Mouse (Mus musculus) bone marrow macrophage, adult 2 months (primary cell): ENCODE measurements around the gene Emilin1. TPM values are rescaled to one million over a fixed set of nuclear protein-coding genes. Genes with fewer than 3 reads are reported as not detected.

Experiments
- H3K27ac ChIP-seq: 2 replicates; pipeline ENCODE4 v1.5.1; 2012; ENCODE audit warnings: low read depth, low read length; ENCODE audit not compliant: insufficient read depth
- H3K4me1 ChIP-seq: 2 replicates; pipeline ENCODE4 v1.6.1; 2012; ENCODE audit warnings: low read length; ENCODE audit not compliant: control insufficient read depth, insufficient read depth
- H3K4me3 ChIP-seq: 2 replicates; pipeline ENCODE4 v1.5.1; 2012; ENCODE audit warnings: mild to moderate bottlenecking, low read length, moderate library complexity; ENCODE audit not compliant: insufficient read depth
- CTCF ChIP-seq: IDR thresholded peaks from 2 replicates; pipeline ENCODE4 v1.5.1; 2012; ENCODE audit warnings: low read depth, mild to moderate bottlenecking, low read length, moderate library complexity
- POLR2A ChIP-seq: IDR thresholded peaks from 2 replicates; pipeline ENCODE4 v1.6.1; 2012; ENCODE audit warnings: mild to moderate bottlenecking, low read depth, low read length, borderline replicate concordance
- polyA plus RNA-seq: library from polyadenylated mRNA; stranded (reverse); fragments of >200 nt; gene quantifications from 2 replicates; pipeline ENCODE4 v1.2.4, GENCODE M21; 2012; ENCODE audit not compliant: missing spikeins, insufficient read depth, insufficient read length

Emilin1 gene
- polyA plus RNA-seq, 1 experiment, result 29.1 TPM

- Histone ChIP-seq H3K4me3 (no peak overlapping the region), H3K4me1 (peaks cover 28% of the 10 kb centered on the region), H3K27ac (no peak overlapping the region)
- no peak for TF ChIP-seq CTCF
- no peak for TF ChIP-seq POLR2A
Measured at GRCm38 (mm10) chr5:30901860-30902259, 11.3 kb upstream of the Emilin1 start.

- Histone ChIP-seq H3K27ac (peak within 1 kb of the TSS; percentile 44), H3K4me1 (peaks cover 10% of the 10 kb centered on the region), H3K4me3 (peak within 1 kb of the TSS; percentile 87)
- TF ChIP-seq POLR2A (peak; percentile 9; the same call in 1 of the 2 replicates), CTCF (no peak)
Measured at GRCm38 (mm10) chr5:30907413-30908059, 5.7 kb upstream of the Emilin1 start, which contains the start of gene Ost4. TSS of gene Ost4 (minus strand) at chr5:30907788.

- Histone ChIP-seq H3K4me1 (peaks cover 13% of the 10 kb centered on the region), H3K27ac (no peak overlapping the region), H3K4me3 (peak overlapping the region; percentile 57; the same call in 1 of the 2 replicates)
Measured at GRCm38 (mm10) chr5:30908426-30909299, 4.5 kb upstream of the Emilin1 start.

GRCm38 (mm10) chr5:30909300-30909659, 3.9 kb upstream of the Emilin1 start:
- no peak overlapping the region for H3K27ac ChIP-seq
- H3K4me1 ChIP-seq, result peaks cover 13% of the 10 kb centered on the region
- no peak overlapping the region for H3K4me3 ChIP-seq
- TF ChIP-seq POLR2A (no peak), CTCF (no peak)

More at GRCm38 (mm10) chr5:30908426-30909299, 4.5 kb upstream of the Emilin1 start:
- TF ChIP-seq CTCF, result no peak
- TF ChIP-seq POLR2A, result no peak

GRCm38 (mm10) chr5:30909863-30910262, 3.3 kb upstream of the Emilin1 start:
- Histone ChIP-seq H3K27ac (no peak overlapping the region), H3K4me1 (peaks cover 15% of the 10 kb centered on the region), H3K4me3 (no peak overlapping the region)
- TF ChIP-seq POLR2A (no peak), CTCF (no peak)

GRCm38 (mm10) chr5:30910481-30910880, 2.7 kb upstream of the Emilin1 start:
- H3K4me3 ChIP-seq, result no peak overlapping the region
- H3K4me1 ChIP-seq, result peaks cover 21% of the 10 kb centered on the region
- H3K27ac ChIP-seq, result no peak overlapping the region
- TF ChIP-seq CTCF (no peak), POLR2A (no peak)

GRCm38 (mm10) chr5:30912156-30912555, 1.0 kb upstream of the Emilin1 start:
- Histone ChIP-seq H3K4me1 (peaks cover 31% of the 10 kb centered on the region), H3K4me3 (no peak overlapping the region), H3K27ac (peak overlapping the region; percentile 71)
- no peak for TF ChIP-seq CTCF
- TF ChIP-seq POLR2A, result no peak

GRCm38 (mm10) chr5:30914101-30914635, 966 bp downstream of the Emilin1 start:
- H3K27ac ChIP-seq, result peak overlapping the region; percentile 95
- TF ChIP-seq CTCF (no peak), POLR2A (no peak)
- H3K4me1 ChIP-seq, result peaks cover 35% of the 10 kb centered on the region
- H3K4me3 ChIP-seq, result peak overlapping the region; percentile 57

- Histone ChIP-seq H3K4me1 (peaks cover 35% of the 10 kb centered on the region), H3K4me3 (peak overlapping the region; percentile 57), H3K27ac (peak overlapping the region; percentile 95)
- TF ChIP-seq CTCF (no peak), POLR2A (no peak)
Measured at GRCm38 (mm10) chr5:30914849-30915248, 1.6 kb downstream of the Emilin1 start.
